Mouse (Mus musculus): ENCODE results near the gene Gm21292.
"Not testable (repeated sequence)": the region's sequence is repeated elsewhere in the genome, so short reads cannot be mapped to it uniquely, and the experiment has no call there.

Gene Gm21292

GRCm38 (mm10) chrY:9133824-9134223 lies at the start of gene Gm21292:
TSS of gene Gm21292 (minus strand) at chrY:9133924.
- DNase-seq (ENCODE audit: low spot score in 2 of 2), result not testable (repeated sequence)

Data from right cerebral cortex, postnatal 36 days (tissue).